Mouse (Mus musculus) retina, postnatal 7 days (tissue): ENCODE data around the gene Vmac.
A peak's percentile ranks its signal among the peaks of the same experiment; 100 is the strongest.

Experiments used
- DNase-seq: peaks from one replicate; pipeline ENCODE4 v3.0.0-alpha.2; 2012; ENCODE audit warnings: low read depth, low spot score

Gene Vmac

GRCm38 (mm10) chr17:56740118-56740787 lies 22.4 kb upstream of the Vmac start:
- no peak for DNase-seq

- DNase-seq, result no peak
Measured at GRCm38 (mm10) chr17:56738221-56738620, 20.4 kb upstream of the Vmac start.

- no peak for DNase-seq
Measured at GRCm38 (mm10) chr17:56736534-56736933, 18.7 kb upstream of the Vmac start.

GRCm38 (mm10) chr17:56729656-56730055 lies 11.8 kb upstream of the Vmac start:
- DNase-seq, result no peak

GRCm38 (mm10) chr17:56729151-56729550 lies 11.3 kb upstream of the Vmac start:
- DNase-seq, result no peak

- no peak for DNase-seq
Measured at GRCm38 (mm10) chr17:56728117-56728516, 10.3 kb upstream of the Vmac start.

GRCm38 (mm10) chr17:56727659-56728058 lies 9.8 kb upstream of the Vmac start:
- DNase-seq, result no peak

- no peak for DNase-seq
Measured at GRCm38 (mm10) chr17:56727029-56727649, 9.3 kb upstream of the Vmac start.

- no peak for DNase-seq
Measured at GRCm38 (mm10) chr17:56723419-56724161, 5.8 kb upstream of the Vmac start.

GRCm38 (mm10) chr17:56722441-56722840 lies 4.6 kb upstream of the Vmac start:
- no peak for DNase-seq

- peak; percentile 99 for DNase-seq
Measured at GRCm38 (mm10) chr17:56716655-56717362, 1.0 kb downstream of the Vmac start.

- no peak for DNase-seq
Measured at GRCm38 (mm10) chr17:56715914-56716654, 1.7 kb downstream of the Vmac start.

- DNase-seq, result no peak
Measured at GRCm38 (mm10) chr17:56715360-56715759, 2.5 kb downstream of the Vmac start.

- DNase-seq, result no peak
Measured at GRCm38 (mm10) chr17:56709708-56710107, 8.1 kb downstream of the Vmac start.

GRCm38 (mm10) chr17:56708692-56709091 lies 9.1 kb downstream of the Vmac start:
- DNase-seq, result no peak

- DNase-seq, result no peak
Measured at GRCm38 (mm10) chr17:56706515-56706914, 11.3 kb downstream of the Vmac start.

GRCm38 (mm10) chr17:56703038-56703437 lies 14.8 kb downstream of the Vmac start:
- no peak for DNase-seq

GRCm38 (mm10) chr17:56700451-56700850 lies 17.4 kb downstream of the Vmac start:
- no peak for DNase-seq

- no peak for DNase-seq
Measured at GRCm38 (mm10) chr17:56693851-56694310, 23.9 kb downstream of the Vmac start.

GRCm38 (mm10) chr17:56693395-56693794 lies 24.4 kb downstream of the Vmac start:
- DNase-seq, result no peak

GRCm38 (mm10) chr17:56688689-56689088 lies 29.1 kb downstream of the Vmac start:
- DNase-seq, result no peak
